Mouse (Mus musculus) thymus, adult 2 months (tissue): Measurements from ENCODE around the gene Hs3st5.

Experiments
- CTCF ChIP-seq: fragments of 200-500 bp; IDR thresholded peaks from 2 replicates; pipeline ENCODE4 v1.5.1; 2012; ENCODE audit warnings: mild to moderate bottlenecking, control low read depth, low read length, moderate library complexity, borderline replicate concordance; ENCODE audit not compliant: control insufficient read depth, poor library complexity, insufficient read depth; ENCODE audit errors: extremely low read depth
- POLR2A ChIP-seq: fragments of 200-500 bp; IDR thresholded peaks from 2 replicates; pipeline ENCODE4 v1.6.1; 2012; ENCODE audit warnings: mild to moderate bottlenecking, low read length, control low read depth, moderate library complexity; ENCODE audit not compliant: control insufficient read depth, poor library complexity, insufficient read depth; ENCODE audit errors: extremely low read depth

DNA sequence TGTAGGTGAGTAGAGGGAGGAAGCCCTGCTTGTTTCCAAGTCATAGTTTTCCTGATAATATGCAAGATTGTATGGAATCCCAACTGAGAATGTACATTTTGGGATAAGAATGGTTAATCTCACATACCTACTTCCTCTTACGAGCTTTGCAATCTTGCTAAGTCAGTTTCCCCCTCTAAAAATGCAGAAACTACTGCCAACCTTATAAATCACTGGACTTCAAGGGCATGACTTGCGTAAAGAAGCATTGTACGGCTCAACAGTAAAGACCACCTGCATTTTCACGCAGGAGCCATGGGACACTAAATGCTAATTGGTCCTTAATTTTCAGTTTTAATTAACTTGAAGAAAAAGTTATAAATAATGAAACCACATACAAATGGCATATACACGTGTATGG, 144.0 kb downstream of the Hs3st5 start:
- TF ChIP-seq CTCF: no peak
- no peak for TF ChIP-seq POLR2A
